Mouse (Mus musculus): ENCODE measurements around the gene Mlkl.
"Not testable (repeated sequence)": the region's sequence is repeated elsewhere in the genome, so short reads cannot be mapped to it uniquely, and the experiment has no call there.

Gene Mlkl

DNA sequence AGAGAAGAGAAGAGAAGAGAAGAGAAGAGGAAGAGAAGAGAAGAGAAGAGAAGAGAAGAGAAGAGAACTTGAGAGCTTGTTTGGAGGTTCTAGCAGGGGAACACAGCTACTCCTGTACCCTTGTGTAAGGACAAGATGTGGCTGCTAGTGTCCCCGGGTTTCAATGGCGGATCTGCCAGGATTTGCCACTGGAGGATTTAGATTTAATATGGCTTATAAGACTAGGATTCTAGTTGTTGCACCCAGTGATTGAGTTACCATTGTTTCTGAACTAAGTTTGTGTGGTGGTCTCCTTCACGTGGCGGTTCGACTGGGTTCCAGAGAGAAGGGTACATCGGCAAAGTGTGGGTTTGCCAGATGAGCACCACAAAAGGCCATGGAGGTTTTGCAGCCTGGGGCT, 24.0 kb downstream of the Mlkl start:
- not testable (repeated sequence) for DNase-seq (ENCODE audit: low spot score in 2 of 2)

DNA sequence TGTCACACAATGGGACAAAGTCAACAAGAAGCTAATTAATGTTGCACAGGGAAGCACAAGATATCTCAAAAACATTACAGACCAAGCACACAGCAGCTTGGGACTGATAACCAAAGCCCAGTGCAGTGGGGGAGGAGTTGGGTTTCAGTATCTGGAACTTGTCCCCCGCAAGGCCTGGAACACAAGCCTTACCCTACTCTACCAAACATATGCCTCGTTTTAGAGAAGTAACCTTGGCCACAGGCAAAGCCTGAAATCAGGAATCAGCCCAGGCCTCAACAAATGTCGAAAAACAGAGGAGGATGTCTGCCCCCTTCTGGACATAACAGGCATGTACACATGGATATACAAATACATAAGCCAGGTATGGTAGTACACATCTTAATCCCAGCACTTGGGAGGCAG, 25.2 kb downstream of the Mlkl start:
- no peak for DNase-seq (ENCODE audit: low spot score in 2 of 2)

DNA sequence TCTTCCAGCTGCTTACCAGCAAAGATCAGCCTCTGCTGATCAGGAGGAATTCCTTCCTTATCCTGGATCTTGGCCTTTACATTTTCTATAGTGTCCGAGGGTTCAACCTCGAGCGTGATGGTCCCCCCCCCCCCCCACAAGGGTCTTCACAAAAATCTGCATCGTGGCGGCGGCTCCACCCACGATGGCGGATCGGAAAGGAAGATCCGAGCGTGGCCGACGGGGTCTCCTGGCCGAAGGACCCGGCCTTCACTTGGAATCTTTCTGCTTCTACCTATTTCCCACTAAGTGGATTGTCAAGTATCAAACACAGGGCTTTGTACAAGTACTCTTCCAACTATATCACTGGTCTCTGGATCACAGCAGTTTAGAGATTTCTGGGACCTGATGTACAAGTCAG, 28.0 kb downstream of the Mlkl start:
- not testable (repeated sequence) for DNase-seq (ENCODE audit: low spot score in 2 of 2)

DNA sequence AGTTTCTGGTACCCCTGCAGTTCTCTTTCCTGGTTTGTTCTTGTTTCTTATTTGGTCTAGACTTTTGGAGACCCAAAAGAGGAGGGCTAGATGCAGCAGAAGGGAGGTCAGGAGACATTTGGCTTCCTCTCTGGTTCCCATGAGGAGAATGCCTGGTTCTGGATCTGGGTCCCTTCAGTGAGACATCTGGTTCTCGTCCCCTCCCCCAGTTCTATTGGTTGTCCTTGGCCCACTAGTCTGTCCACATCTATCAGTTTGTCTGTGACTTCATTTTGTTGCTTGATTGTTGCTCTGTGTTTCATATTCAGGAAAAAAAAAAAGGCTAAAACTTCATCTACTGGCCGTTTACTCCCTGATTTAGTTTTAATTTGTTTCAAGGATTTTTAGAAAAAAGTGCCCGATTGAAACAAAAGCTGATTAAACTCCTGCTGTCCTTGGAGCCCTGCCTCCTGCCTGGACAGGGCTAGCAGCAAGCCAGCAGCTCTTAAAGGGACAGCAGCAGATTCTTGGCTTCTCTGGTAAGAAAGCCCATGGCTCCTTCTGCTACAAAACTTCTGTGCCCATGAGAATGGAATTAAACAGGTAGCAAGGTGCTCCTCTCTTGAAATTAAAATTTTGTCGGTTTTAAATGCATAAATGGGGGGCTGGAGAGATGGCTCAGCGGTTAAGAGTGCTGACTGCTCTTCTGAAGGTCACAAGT, 32.8 kb downstream of the Mlkl start:
- DNase-seq (ENCODE audit: low spot score in 2 of 2), result no peak

DNA sequence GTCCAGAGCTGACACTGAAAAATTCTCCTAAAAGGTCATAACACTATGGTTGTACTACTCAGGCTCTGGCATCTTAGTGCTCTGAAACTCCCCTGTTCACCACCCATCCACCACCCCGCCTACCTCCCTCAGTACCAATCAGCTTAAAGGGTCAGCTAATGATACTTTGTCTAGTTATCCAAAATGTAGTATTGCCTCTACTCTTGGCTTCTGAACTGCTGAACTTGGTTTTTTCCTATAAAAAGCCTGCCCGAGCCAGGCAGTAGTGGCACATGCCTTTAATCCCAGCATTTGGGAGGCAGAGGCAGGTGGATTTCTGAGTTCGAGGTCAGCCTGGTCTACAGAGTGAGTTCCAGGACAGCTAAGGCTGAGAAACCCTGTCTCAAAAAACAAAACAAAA, 33.6 kb downstream of the Mlkl start:
- DNase-seq (ENCODE audit: low spot score in 2 of 2), result no peak

DNA sequence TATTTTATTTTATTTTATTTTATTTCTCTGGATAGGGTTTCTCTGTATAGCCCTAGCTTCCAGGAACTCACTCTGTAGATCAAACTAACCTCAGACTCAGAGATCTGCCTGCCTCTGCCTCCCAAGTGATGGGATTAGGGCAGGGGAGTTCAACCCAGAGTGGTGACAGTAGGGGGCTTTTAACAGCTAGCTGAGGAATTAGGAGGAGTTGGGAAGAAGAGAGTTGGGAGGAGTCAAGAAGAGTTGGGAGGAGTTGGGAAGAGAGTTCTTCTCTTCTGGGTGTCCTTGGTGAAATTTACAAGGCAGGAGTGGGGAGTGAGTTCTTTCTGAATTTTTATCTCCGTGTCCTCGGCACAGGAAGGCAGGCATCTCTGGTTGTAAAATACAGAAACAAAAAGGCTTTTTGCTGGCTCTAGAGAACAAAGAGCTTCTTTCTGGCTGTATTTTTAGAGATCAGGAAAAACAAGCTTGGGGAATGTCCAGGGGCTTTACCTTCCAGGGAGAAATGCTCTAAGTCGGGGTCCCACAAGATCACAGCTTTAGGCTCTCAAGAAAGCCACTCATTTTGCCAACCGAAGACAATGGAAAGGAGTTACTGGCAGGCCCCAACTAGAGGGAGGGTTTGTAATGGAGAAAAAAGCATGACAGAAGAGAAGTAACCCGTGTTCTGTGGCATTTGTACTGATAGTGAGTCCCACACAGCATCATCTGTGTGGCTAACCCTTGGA, 34.7 kb downstream of the Mlkl start:
- not testable (repeated sequence) for DNase-seq (ENCODE audit: low spot score in 2 of 2)

DNA sequence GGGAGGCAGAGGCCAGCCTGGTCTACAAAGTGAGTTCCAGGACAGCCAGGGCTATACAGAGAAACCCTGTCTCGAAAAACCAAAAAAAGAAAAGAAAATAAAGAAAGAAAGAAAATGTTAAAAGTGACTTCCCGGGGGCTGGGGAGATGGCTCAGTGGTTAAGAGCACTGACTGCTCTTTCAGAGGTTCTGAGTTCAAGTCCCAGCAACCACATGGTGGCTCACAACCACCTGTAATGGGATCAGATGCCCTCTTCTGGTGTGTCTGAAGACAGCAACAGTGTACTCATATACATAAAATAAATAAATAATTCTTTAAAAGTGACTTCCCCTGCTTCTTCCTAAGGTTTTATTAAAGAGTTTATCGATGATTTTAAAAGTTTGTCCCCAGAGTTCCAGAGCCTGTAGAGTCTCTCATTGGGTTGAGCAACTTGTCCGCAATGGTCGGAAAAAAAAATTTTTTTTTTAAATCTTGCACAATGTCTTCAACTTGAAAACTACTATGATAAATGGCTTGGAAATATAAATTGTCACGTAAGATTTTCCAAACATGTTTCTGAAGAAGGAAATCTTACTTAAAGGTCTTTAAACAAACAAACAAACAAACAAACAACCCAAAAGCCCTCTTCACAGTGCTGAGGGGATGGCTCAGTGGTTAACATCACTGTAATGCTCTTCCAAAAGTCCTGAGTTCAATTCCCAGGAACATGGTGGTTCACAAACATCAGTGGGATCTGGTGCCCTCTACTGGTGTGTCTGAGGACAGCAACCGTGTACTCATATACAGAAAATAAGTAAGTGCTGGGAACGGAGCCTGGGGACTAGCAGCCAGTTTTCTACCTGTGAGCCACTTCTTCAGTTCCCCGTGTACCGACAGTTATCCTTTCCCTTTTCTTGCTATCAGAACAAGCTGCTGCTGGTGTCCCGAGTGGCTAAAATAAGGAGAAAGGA, 37.1 kb downstream of the Mlkl start:
- peak in 1 of 2 experiments; percentile 3 for DNase-seq (ENCODE audit: low spot score in 2 of 2)

DNA sequence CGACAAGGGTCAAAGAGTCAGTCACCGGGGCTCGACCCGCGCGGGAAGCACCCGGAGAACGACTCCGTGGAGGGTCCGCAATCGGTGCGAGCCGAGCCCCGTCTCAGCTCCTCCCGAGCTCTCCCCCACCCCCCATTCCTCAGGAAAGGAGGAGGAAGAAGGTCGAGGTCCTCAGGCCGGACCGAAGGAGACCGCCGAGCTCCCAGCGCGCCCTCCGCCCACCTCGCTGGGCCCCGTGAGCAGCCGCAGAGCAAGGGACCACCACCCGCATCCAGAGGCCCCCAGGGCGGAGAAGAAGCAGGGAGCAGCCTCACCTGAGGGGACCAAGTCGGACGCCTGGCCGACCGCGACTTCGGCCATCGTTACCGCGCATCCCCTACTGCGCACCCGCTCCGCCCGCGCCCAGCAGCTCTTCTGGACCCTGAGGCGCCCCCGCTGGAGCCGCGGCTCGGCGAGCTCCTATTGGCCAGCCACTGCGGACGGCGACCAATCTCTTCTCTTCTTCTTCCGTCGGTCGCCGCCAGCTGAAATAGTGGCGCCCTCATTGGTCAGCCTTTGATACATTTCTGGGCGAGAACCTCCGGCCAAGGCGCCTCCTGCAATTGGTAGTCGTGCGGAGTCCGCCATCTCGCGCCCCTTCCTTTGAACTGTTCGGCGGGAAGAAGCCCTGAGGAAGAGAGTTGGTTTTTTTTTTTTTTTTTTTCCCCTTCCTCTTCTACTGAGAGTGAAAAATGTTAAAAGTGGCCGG, 38.0 kb downstream of the Mlkl start, which contains the start of gene Rfwd3:
Gene Rfwd3, minus strand, starts transcription at position 402 of the 748 bp plus-strand sequence.
- DNase-seq (ENCODE audit: low spot score in 2 of 2), result peak; percentile 89 to 94

DNA sequence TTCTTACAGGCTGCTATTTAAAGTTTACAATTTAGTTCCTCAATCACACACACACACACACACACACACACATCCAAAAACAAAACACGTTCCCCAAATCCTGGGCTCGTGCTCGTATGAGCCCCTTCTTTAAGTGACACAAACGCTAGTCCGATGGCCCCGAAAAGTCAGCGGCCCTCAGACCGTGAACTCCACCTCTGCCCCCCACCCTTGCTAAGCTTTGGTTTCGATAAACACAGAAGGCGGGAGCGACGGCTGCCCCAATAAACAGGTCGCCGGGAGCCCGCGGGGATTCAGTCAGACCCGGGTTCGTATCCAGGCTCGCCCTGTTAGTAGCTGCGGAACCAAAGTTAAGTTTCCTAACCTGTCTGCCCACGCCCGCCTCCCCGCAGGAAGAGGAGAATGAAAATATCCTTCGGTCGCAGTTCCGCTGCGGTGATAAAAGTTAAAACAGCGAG, 38.6 kb downstream of the Mlkl start:
- DNase-seq (ENCODE audit: low spot score in 2 of 2), result no peak

DNA sequence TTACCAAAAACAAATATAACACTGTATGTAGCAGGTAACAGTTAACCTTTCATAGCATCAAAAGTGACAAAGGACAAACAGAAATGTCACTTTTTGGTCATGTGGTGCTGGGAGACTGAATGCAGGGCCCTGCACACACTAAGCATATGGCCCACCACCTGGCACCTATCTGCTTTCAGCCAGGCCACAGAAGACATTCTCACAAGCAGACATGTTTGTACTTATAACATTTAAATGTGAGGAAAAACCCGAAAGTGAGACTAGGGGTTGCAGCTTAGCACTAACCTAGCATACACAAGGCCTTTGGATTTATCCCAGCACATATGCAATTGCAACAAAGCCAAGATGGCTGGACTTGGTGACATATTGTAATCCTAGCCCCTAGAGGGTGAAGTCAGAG, 40.0 kb downstream of the Mlkl start:
- DNase-seq (ENCODE audit: low spot score in 2 of 2), result no peak

DNA sequence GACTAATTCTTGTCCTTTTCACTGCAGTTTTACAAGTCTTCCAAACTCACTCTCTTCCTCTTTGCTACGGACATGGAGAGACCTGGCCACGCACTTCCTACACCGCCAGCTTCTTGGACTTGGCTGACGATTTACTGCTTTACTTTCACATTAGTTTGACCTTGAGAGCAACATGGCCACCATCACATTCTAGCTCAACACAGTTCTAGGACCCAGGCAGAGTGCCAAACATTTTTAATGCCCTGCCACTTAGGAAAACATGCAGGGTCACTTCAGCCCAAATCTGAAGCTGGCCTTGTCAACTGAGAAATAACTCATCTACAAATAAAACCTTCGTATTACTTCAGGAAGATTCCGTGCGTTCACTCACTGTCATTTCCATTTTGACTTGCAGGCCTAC, 46.2 kb downstream of the Mlkl start:
- DNase-seq (ENCODE audit: low spot score in 2 of 2), result no peak

DNA sequence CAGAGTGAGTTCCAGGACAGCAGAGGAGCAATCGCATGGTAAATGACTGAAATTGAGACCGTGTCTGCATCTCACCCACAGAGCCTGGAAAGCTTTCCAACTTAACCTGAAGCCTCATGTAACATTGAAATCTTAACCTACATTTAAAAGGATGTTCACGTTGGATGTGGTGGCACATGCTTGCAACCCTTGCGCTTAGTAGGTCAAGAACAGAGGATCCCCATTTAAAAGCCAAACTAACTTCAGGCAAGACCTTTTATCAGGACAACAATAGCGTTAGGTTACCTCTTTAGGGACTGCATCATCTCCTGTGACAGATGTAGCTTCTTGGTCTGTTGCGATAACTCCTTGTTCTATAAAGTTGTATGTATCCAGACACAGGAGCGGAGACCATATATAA, 47.4 kb downstream of the Mlkl start:
- DNase-seq (ENCODE audit: low spot score in 2 of 2), result no peak

DNA sequence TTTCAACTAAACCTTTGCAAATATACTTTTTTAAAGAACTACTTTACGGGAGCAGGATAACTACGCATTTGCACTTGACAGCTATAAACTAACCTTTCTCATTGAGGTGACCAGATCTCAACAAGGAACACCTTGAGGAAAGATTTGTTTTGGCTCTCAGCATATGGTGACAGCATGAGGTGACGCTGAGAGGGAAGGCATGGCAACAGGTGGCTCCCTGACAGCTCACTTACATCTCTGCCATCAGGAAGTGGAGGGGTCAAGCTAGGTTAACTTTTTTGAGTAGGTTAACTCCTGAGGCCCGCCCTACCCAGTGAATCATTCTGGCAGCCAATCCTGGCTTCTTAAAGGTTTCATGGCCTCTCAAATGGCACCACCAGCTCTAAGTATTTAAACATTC, 52.4 kb downstream of the Mlkl start:
- no peak for DNase-seq (ENCODE audit: low spot score in 2 of 2)

DNA sequence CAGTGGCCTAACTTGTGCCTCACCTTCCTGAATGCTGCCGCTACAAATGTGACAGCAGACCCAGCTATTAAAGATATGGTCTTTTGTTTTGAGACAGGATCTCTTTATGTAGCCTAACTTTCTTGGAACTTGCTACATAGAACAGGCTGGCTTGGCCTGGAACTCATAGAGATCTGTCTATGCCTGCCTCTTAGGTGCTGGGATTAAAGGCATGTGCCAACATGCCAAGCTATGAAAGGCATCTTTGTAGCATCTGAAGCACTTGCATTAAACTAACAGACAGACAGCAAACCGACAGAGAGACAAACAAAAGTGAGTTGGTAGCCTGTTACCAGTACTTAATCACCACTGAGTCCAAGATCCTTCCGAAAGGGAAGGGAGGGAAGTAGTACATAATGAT, 55.9 kb downstream of the Mlkl start:
- DNase-seq (ENCODE audit: low spot score in 2 of 2), result no peak

DNA sequence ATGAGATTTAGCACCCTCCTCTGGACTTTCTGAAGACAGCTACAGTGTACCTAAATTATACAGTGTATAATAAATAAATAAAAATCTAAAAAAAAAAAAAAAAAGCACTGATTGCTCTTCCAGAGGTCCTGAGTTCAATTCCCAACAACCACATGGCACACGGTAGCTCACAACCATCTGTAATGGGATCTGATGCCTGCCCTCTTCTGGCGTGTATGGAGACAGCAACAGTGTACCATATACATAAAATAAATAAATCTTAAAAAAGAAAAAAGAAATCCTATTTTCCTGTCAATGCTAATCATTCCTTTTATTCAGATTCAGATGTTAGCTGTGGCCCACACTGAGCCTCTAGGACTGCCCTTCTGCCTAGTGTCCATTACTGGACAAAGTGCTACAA, 69.7 kb downstream of the Mlkl start:
- no peak for DNase-seq (ENCODE audit: low spot score in 2 of 2)

DNA sequence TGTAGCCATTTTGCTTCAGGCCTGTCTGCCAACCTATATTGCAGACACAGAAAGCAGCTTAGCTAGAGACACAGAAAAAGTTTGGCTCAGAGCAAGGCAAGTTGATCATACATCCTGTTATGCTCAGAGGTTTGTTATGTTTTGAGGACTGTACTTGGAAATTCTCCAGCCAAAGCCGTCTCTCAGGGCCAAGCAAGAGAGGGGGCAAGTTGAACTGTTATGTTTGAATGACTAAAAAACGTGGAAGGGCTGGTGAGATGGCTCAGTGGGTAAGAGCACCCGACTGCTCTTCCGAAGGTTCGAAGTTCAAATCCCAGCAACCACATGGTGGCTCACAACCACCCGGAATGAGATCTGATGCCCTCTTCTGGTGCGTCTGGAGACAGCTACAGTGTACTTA, 71.8 kb downstream of the Mlkl start:
- not testable (repeated sequence) for DNase-seq (ENCODE audit: low spot score in 2 of 2)

DNA sequence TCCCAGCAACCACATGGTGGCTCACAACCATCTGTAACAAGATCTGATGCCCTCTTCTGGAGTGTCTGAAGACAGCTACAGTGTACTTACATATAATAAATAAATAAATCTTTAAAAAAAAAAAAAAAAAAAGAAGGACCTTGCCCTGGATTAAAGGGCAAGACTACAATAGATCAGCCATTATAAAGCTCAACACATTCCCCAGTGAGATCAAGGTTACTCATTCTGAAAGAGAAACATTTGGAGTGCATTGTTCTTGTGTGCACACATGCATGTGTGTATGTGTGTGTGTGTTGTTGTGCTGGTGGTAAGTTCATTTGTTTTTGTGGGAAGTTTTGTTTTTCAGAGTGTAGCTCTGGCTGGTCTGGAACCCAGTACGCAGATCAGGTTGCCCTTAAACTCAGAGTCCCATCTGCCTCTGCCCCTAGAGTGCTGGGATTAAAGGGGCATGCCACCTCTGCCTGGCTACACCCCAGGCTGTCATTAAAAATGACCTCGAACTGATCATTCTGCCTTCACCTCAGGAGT, 73.2 kb downstream of the Mlkl start:
- DNase-seq (ENCODE audit: low spot score in 2 of 2), result no peak

DNA sequence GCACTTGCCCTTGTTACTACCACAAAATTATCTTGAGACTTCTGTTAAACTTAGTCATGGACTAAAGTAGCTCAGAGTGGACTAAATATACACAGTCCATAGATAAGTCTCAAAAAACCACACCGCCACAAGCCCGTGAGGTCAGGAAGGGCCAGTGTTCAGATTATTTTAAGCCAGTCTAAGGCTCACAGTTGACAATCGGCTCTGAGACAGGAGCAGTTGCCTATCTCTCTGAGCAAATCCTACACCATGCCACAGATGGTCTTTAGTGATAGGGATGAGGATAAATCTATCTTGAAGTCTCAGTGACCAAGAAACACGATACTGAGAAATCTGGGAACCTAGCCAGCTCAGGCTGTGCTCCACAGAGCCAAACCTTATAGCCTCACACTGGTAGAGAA, 76.0 kb downstream of the Mlkl start:
- no peak for DNase-seq (ENCODE audit: low spot score in 2 of 2)
